Mouse (Mus musculus) embryonic fibroblast, embryonic 13.5 days (primary cell): ENCODE results near the gene Col25a1.

Source experiments
- CTCF ChIP-seq: IDR thresholded peaks from 2 replicates; pipeline ENCODE4 v1.5.1; 2011; ENCODE audit warnings: mild to moderate bottlenecking, control low read depth, low read length, moderate library complexity, borderline replicate concordance; ENCODE audit not compliant: insufficient read depth
- POLR2A ChIP-seq: IDR thresholded peaks from 2 replicates; pipeline ENCODE4 v1.6.1; 2011; ENCODE audit warnings: low read depth, mild to moderate bottlenecking, control low read depth, low read length, moderate library complexity

GRCm38 (mm10) chr3:130153117-130153516, 21.8 kb downstream of the Col25a1 start:
- TF ChIP-seq CTCF = no peak
- TF ChIP-seq POLR2A = no peak
